Mouse (Mus musculus) C2C12 (cell line): ENCODE measurements around the gene Grid2.

Experiments
- CTCF ChIP-seq: IDR thresholded peaks from one replicate; pipeline ENCODE4 v1.5.1; 2011; ENCODE audit not compliant: control insufficient read depth, insufficient read depth, insufficient read length
- FOSL1 ChIP-seq: IDR thresholded peaks from one replicate; pipeline ENCODE4 v1.8.0; 2011; ENCODE audit warnings: mild to moderate bottlenecking, low read length; ENCODE audit not compliant: poor library complexity, insufficient read depth, severe bottlenecking
- MAX ChIP-seq: IDR thresholded peaks from one replicate; pipeline ENCODE4 v1.6.1; 2011; ENCODE audit warnings: mild to moderate bottlenecking, control low read depth
- MYOD1 ChIP-seq: IDR thresholded peaks from one replicate; pipeline ENCODE4 v1.6.1; 2011; ENCODE audit warnings: low read depth; ENCODE audit not compliant: control insufficient read depth, insufficient read length

- TF ChIP-seq CTCF (no peak), MYOD1 (no peak), MAX (no peak), FOSL1 (no peak)
These were observed 995.4 kb downstream of the Grid2 start for GRCm38 (mm10) chr6:64251041-64251440.
